Mouse (Mus musculus) G1E (cell line): Measurements from ENCODE around the gene Bcl2l12.

Experiments
- CTCF ChIP-seq: IDR thresholded peaks from 2 replicates; pipeline ENCODE4 v1.5.1; 2012; ENCODE audit warnings: low read depth, low read length, inconsistent platforms, mixed read lengths
- GATA1 ChIP-seq: IDR thresholded peaks from 2 replicates; pipeline ENCODE4 v1.6.1; 2012; ENCODE audit warnings: borderline replicate concordance, low read length, inconsistent platforms, mixed read lengths

DNA sequence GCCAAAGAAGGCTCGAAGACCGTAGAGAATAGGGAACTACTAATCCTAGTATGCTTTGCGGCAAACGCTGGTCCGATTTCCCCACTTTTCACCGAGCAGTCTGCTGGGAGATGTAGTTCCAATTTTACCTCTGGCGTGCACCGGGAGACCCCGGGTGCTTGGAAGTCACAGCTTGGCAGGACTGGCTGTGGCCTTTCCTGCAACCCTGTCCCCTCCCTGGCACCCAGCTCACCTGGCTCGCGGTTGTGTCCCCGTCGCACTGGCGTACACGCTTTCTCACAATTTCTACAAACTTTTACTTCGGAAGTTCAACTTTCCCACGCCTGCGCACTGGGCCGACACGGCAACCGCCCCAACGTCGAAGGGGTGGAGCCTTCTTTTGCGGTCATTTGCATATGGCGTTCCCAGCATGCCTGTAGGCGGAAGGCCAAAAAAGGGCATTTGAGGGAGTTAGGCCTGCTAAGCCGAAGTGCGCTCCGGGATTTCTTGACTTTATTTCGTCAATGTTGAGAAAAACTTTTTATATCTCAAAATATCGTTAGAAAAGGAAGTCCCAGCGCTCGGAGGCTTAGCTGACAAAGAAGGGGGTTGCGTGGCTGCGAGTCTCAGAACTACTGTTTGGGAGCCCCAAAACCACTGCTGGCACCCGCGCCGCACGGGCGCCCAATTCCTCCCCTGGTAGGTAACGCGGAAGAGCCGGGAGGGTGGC is 1.1 kb downstream of the Bcl2l12 start, which contains the start of gene Irf3:
- TF ChIP-seq CTCF (no peak), GATA1 (no peak)
